Mouse (Mus musculus) heart, embryonic 11.5 days (tissue): ENCODE measurements at regions not wholly inside any gene's neighbourhood (a gene's known extent, or its start where the extent isn't known, plus 50 kb on each side); places are given as distances from the start of the nearest gene placed in this dataset.

Source experiments
- ATAC-seq: fragments of 200-750 bp; cut with Nextera tagmentation; replicated peaks from 2 replicates; pipeline ENCODE4 v1.8.0; 2017; ENCODE audit warnings: moderate library complexity; ENCODE audit not compliant: insufficient number of reproducible peaks, low FRiP score, low TSS enrichment
- H3K27ac ChIP-seq: fragments of 300-500 bp; sonication (generic); 2 replicates; pipeline ENCODE4 v1.5.1; 2014; ENCODE audit warnings: mild to moderate bottlenecking, low read depth, low read length
- H3K27me3 ChIP-seq: fragments of 300-500 bp; sonication (generic); 2 replicates; pipeline ENCODE4 v1.6.1; 2014; ENCODE audit warnings: mild to moderate bottlenecking, low read length, mixed read lengths; ENCODE audit not compliant: control insufficient read depth, insufficient read depth
- H3K36me3 ChIP-seq: fragments of 300-500 bp; sonication (generic); 2 replicates; pipeline ENCODE4 v1.6.1; 2014; ENCODE audit warnings: mild to moderate bottlenecking, low read length, moderate library complexity, mixed read lengths; ENCODE audit not compliant: control insufficient read depth, insufficient read depth
- H3K4me1 ChIP-seq: fragments of 300-500 bp; sonication (generic); 2 replicates; pipeline ENCODE4 v1.6.1; 2014; ENCODE audit warnings: low read length; ENCODE audit not compliant: control insufficient read depth, insufficient read depth
- H3K4me2 ChIP-seq: fragments of 300-500 bp; sonication (generic); 2 replicates; pipeline ENCODE4 v1.6.1; 2014; ENCODE audit warnings: mild to moderate bottlenecking, moderate library complexity
- H3K4me3 ChIP-seq: fragments of 300-500 bp; sonication (generic); 2 replicates; pipeline ENCODE4 v1.5.1; 2014; ENCODE audit warnings: low read depth, low read length
- H3K9ac ChIP-seq: fragments of 300-500 bp; sonication (generic); 2 replicates; pipeline ENCODE4 v1.6.1; 2014; ENCODE audit warnings: mild to moderate bottlenecking, low read depth, low read length, moderate library complexity
- H3K9me3 ChIP-seq: fragments of 300-500 bp; sonication (generic); replicated peaks from 2 replicates; pipeline ENCODE4 v1.6.1; 2016; ENCODE audit warnings: low read length; ENCODE audit not compliant: control insufficient read depth
- WGBS: fragments of 180-500 bp; shearing (Covaris S2); extraction: QIAGEN DNeasy Blood & Tissue Kit; methylation state at CpG from one replicate; pipeline ENCODE4 v1.1.7; 2014; ENCODE audit not compliant: insufficient replicate concordance; 5-methylcytosine and 5-hydroxymethylcytosine counted together

DNA sequence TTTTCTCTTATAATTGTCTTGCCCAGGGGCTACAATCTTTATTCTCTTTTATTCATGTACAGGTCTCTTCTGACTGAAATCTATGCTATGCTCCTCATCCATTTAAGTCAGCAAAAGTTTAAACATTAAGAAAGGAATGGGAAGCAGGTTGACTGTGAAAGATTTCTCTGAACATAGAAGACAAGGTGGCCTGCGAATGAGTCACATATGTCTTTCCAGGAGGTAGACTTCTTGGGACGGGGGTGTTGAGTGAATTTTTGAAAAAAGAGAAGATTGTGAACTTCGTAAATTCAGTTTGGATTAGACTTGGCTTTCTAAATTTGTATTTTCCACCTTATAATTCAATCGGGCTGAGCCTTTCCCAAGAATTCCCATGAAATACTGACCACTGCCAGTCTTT is 384.3 kb downstream of the Tmem132b start:
- Histone ChIP-seq H3K9ac (no peak overlapping the region), H3K27ac (no peak overlapping the region), H3K27me3 (no peaks in the 10 kb centered on the region), H3K4me2 (no peak overlapping the region), H3K4me3 (no peak overlapping the region), H3K9me3 (peaks cover 4% of the 10 kb centered on the region), H3K36me3 (no peaks in the 10 kb centered on the region), H3K4me1 (no peaks in the 10 kb centered on the region)
- no peak for ATAC-seq
- 81% methylated on average over 4 of the region's 4 CpGs for WGBS

DNA sequence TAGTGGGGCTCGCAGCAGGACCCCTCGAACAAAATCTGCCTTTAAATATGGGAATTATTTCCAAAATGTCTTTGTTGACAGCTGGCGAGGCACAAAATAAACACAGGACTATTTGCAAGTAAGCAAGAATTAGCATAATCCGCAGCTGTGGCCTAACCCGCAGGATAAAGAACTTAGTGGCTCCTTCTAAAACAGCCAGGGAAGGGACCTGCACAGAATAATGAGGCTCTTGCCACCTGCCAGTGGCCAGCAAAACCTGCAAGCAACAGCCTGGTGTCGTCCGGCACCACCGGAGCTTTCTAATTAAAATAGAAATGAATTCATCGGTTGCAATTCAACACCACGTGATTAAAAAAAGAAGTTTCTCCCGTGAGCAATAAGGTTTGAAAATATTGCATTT is 389.4 kb downstream of the Tmem132b start:
- Histone ChIP-seq H3K4me1 (no peaks in the 10 kb centered on the region), H3K4me2 (no peak overlapping the region), H3K27me3 (no peaks in the 10 kb centered on the region), H3K9me3 (peaks cover 4% of the 10 kb centered on the region), H3K36me3 (no peaks in the 10 kb centered on the region), H3K9ac (no peak overlapping the region), H3K4me3 (no peak overlapping the region), H3K27ac (no peak overlapping the region)
- ATAC-seq, result no peak
- 31% methylated on average over 11 of the region's 11 CpGs for WGBS

DNA sequence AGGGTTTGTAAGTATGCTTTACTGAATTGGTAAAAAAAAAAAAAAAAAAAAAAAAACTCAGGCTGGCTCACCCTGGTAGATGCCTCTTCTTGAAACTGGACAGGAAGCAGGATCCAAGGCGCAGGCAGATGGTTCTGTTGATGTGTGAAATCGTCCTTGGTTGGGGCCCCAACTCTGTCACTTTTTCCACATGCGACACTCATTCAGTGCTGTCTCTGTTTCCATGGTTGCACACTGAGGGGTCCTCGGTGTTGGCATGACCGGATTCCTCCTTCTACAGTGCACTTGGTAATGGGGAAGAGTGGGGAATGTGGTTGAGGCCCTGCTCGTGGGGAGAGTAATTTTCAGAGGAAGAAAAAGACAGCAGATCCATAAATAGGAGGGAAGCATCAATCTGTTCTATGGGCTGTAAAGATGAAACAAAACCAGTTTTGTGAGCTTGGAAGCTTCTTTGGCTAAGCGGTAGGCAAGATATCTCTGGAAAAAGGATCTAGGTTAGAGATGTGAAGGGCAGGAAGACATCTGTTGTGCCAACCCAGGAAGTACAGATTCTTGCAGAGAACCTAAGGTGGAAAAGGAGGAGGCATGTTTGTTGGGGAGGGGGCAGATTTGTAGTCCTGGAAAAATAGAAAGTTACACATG is 394.4 kb downstream of the Tmem132b start:
- H3K4me1 ChIP-seq, result no peaks in the 10 kb centered on the region
- no peaks in the 10 kb centered on the region for H3K36me3 ChIP-seq
- H3K4me3 ChIP-seq, result no peak overlapping the region
- no peak overlapping the region for H3K9ac ChIP-seq
- 74% methylated on average over 7 of the region's 7 CpGs for WGBS
- no peak for ATAC-seq
- no peaks in the 10 kb centered on the region for H3K9me3 ChIP-seq
- no peak overlapping the region for H3K27ac ChIP-seq
- no peak overlapping the region for H3K4me2 ChIP-seq
- no peaks in the 10 kb centered on the region for H3K27me3 ChIP-seq

DNA sequence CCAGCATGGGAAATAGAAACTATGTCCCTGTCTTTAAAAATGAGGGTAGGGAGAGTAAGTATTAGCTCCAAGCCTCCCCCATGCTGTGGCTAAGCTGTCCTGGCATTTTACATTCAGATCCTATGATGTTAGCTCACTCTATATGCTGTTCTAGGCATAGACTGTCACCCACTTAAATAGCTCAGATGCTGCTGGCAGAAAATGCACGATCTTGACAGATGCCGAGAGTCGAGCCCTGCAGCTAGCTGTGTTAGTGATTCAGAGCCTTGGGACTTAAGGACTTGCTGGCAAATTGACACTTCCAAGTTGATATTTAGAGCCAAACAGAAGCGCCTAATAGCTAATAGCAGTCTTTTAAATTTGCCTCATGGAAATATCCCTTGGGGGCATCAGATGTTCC is 399.9 kb downstream of the Tmem132b start:
- Histone ChIP-seq H3K36me3 (no peaks in the 10 kb centered on the region), H3K9ac (no peak overlapping the region), H3K4me2 (no peak overlapping the region), H3K4me1 (no peaks in the 10 kb centered on the region), H3K9me3 (no peaks in the 10 kb centered on the region), H3K4me3 (no peak overlapping the region), H3K27me3 (no peaks in the 10 kb centered on the region), H3K27ac (no peak overlapping the region)
- 84% methylated on average over 4 of the region's 4 CpGs for WGBS
- no peak for ATAC-seq

DNA sequence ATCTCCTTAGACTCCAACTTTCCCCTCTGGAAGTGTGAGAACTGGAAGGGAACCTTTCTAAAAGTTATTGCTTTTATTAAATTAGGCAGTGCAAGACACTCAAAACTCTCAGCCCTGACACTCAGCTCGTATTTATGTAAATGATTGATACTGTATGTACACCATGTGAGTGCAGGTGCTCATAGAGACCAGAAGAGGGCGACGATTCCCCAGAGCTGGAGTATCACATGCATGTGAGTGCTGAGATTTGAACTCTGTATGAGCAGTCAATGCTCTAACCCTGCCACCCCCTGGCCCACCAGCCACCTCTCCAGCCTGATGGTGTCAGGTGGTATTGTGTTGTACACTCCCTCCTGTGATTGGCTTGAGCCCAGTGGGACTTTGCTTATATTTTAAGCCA is 407.8 kb downstream of the Tmem132b start:
- WGBS, result 73% methylated on average over 3 of the region's 3 CpGs

DNA sequence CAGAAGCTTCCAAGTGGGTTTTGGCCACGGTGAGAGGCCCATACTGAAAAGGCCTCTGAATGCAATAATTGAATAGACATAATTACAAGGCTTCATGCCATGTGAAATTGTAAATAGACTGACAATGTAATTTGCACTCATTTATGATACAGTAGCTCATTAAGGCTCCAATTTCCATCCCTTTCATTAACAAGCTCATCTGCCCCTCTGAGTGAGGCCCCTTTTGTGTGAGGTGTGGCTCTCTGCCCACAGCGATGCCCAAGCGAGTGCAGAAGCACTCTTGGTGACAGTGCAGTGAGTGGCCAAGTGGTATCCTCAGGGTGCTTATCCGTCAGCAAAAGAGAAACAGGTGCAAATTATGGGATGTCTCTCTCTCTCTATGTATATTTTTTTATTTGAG is 415.2 kb downstream of the Tmem132b start:
- no peaks in the 10 kb centered on the region for H3K9me3 ChIP-seq
- H3K27me3 ChIP-seq, result no peaks in the 10 kb centered on the region
- 78% methylated on average over 4 of the region's 4 CpGs for WGBS
- no peaks in the 10 kb centered on the region for H3K36me3 ChIP-seq
- no peaks in the 10 kb centered on the region for H3K4me1 ChIP-seq
- no peak for ATAC-seq
- no peak overlapping the region for H3K4me3 ChIP-seq
- no peak overlapping the region for H3K4me2 ChIP-seq
- H3K27ac ChIP-seq, result no peak overlapping the region
- no peak overlapping the region for H3K9ac ChIP-seq

More for the DNA sequence above, 407.8 kb downstream of the Tmem132b start:
- no peaks in the 10 kb centered on the region for H3K36me3 ChIP-seq
- H3K4me1 ChIP-seq, result no peaks in the 10 kb centered on the region
- H3K4me3 ChIP-seq, result no peak overlapping the region
- no peak overlapping the region for H3K27ac ChIP-seq
- no peak for ATAC-seq
- no peak overlapping the region for H3K4me2 ChIP-seq
- no peak overlapping the region for H3K9ac ChIP-seq
- H3K27me3 ChIP-seq, result no peaks in the 10 kb centered on the region
- no peaks in the 10 kb centered on the region for H3K9me3 ChIP-seq

DNA sequence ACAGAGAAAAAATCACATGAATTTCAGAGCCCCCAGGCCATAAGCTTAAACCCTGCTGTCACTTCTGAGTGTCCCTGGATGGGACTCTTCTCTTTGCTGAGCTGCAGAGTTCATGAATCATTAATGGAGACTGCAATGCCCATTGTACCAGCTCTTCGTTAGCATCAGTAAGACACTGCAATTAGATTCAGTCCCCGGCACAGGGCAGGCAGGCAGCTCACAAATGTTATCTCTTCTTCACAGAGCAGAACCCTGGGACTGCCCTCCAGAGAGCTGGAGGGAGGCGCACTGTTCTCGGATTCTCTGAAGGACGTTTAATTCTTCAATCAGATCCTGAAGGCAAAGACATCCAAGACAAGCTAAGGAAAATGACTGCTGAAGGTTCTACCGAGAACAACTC is 420.1 kb downstream of the Tmem132b start:
- Histone ChIP-seq H3K4me1 (no peaks in the 10 kb centered on the region), H3K4me3 (no peak overlapping the region), H3K9ac (no peak overlapping the region), H3K4me2 (no peak overlapping the region), H3K27ac (no peak overlapping the region), H3K9me3 (no peaks in the 10 kb centered on the region), H3K27me3 (no peaks in the 10 kb centered on the region), H3K36me3 (no peaks in the 10 kb centered on the region)
- ATAC-seq, result no peak
- WGBS, result 68% methylated on average over 6 of the region's 6 CpGs

DNA sequence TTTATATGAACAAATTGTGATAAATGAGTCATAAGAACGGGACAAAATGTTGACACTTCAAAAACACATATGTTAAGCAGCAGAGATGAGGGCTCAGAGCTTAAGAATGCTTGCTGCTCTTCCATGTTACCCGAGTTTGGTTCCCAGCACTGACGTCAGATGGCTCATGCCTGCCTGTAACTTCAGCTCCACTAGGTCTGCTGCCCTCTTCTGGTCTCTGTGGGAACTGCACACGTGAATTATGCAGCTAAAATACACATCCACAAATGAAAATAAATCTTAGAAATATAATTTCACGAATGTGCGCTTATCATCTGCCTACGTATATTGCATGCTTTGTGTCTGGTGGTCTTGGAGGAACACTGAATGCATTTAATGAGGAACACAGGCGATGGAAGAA is 432.5 kb downstream of the Tmem132b start:
- Histone ChIP-seq H3K4me3 (no peak overlapping the region), H3K4me2 (no peak overlapping the region)

DNA sequence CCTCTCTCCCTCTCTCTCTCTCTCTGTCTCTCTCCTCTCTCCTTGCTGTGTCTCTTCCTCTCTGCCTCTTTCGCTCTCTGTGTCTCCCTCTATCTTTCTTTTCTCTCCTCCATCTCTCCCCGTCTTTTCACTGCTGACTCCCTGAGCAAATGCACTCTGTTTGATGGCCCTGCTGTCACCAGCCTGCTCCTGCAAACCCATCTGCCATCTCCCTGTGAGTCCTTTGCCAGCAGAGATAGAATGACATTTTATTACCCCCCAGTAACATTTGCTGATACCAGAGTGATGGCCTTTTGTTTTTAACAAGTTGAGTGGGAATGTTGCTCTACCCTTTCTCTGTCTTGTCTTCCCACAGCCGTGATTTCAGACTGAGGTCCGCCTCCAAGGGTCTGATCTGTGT is 436.6 kb downstream of the Tmem132b start:
- no peak overlapping the region for H3K4me3 ChIP-seq
- H3K9me3 ChIP-seq, result peaks cover 3% of the 10 kb centered on the region; the same call in 1 of the 2 replicates
- H3K4me2 ChIP-seq, result no peak overlapping the region
- ATAC-seq, result no peak
- H3K36me3 ChIP-seq, result no peaks in the 10 kb centered on the region
- H3K27me3 ChIP-seq, result no peaks in the 10 kb centered on the region
- no peaks in the 10 kb centered on the region for H3K4me1 ChIP-seq
- H3K27ac ChIP-seq, result no peak overlapping the region
- H3K9ac ChIP-seq, result no peak overlapping the region
- 55% methylated on average over 4 of the region's 4 CpGs for WGBS

More for the DNA sequence above, 432.5 kb downstream of the Tmem132b start:
- Histone ChIP-seq H3K9ac (no peak overlapping the region), H3K9me3 (0 out of 2 replicates have a peak, but pooled peaks cover 3% of the 10 kb centered on the region), H3K27me3 (no peaks in the 10 kb centered on the region), H3K4me1 (no peaks in the 10 kb centered on the region), H3K36me3 (no peaks in the 10 kb centered on the region), H3K27ac (no peak overlapping the region)
- 67% methylated on average over 8 of the region's 8 CpGs for WGBS
- ATAC-seq, result no peak
